Mouse (Mus musculus): ENCODE results near the gene Tex26.

The Tex26 gene

DNA sequence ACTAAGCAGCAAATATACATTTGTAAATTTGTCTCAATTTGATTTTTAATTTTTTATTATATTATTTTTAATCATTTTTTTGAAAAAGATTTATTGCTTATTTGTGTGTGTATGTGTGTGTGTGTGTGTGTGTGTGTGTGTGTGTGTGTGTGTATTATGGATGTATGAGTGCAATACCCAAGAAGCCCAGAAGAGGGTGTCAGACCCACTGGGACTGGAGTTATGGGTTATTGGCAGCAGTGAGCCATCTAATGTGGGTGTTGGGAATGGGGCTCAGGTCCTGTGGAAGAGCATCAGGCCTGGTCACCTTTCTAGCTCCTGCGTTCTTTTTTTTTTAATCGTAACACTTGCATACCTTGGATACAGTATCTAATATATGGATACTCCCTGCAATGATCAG is 66.6 kb downstream of the Tex26 start:
- Histone ChIP-seq H3K36me3 (ENCODE audit: insufficient read depth, low read length) (no peaks in the 10 kb centered on the region), H3K4me1 (replicated peaks; ENCODE audit: low read depth, low read length) (peaks cover 27% of the 10 kb centered on the region), H3K9me3 (ENCODE audit: low read length) (peaks cover 3% of the 10 kb centered on the region; the same call in 1 of the 2 replicates), H3K4me3 (replicated peaks; ENCODE audit: low read length) (no peak overlapping the region), H3K27me3 (ENCODE audit: insufficient read depth, low read length) (peaks cover 10% of the 10 kb centered on the region; the same call in 1 of the 2 replicates)
- TF ChIP-seq CTCF (conservative IDR thresholded peaks at IDR 0.05; ENCODE audit: low read length) (peak; percentile 35), NANOG (IDR thresholded peaks at IDR 0.05; ENCODE audit: borderline replicate concordance, low read length) (no peak), POU5F1 (IDR thresholded peaks at IDR 0.05; ENCODE audit: borderline replicate concordance, low read length) (no peak)

DNA sequence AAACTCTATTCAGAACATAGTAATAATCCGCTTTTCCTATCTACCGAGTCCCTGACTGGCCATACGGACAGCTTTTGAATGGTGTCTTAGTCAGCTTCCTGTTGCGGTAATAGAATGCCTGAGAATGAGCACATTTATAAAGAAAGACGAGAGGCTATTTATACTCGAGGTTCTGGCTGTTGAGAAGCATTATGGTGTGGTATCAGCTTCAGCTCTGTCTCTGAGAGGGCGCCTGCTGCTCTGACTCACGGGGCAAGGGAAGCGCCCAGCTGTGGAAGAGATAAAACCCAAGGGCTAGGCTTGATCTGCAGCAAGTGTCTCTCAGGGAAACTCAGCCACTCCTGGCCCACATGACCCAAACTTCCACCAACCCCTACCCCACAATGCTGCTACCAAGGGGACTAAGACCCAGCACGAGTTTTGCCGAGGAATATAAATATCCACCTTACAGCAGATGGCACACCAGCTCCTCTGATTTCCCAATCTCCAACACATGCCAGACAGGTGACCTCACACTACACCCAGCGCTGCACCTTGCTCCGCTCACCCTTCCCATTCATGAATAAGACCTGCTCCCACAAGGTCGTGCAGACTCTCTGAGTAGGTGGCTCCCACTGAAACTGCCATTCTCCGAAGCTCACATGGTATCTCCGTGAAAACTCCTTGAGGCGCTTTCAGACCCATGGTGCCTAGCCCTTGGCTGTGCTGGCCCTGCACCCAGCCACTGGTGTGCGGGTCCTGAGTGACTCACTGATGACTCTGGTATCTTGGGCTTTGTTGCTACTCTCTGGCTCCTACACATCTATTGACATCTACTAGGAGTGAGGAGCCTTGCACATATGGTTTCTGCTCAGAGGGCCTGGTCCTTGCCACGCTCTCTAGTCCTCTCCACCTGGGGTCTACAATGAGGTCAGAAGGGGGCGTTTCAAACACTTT is 68.9 kb downstream of the Tex26 start:
- Histone ChIP-seq H3K27me3 (ENCODE audit: insufficient read depth, low read length) (peaks cover 5% of the 10 kb centered on the region; the same call in 1 of the 2 replicates), H3K9me3 (ENCODE audit: low read length) (peaks cover 3% of the 10 kb centered on the region; the same call in 1 of the 2 replicates), H3K4me1 (replicated peaks; ENCODE audit: low read depth, low read length) (peaks cover 38% of the 10 kb centered on the region), H3K4me3 (replicated peaks; ENCODE audit: low read length) (no peak overlapping the region), H3K36me3 (ENCODE audit: insufficient read depth, low read length) (no peaks in the 10 kb centered on the region)
- TF ChIP-seq POU5F1 (IDR thresholded peaks at IDR 0.05; ENCODE audit: borderline replicate concordance, low read length) (no peak), CTCF (conservative IDR thresholded peaks at IDR 0.05; ENCODE audit: low read length) (no peak), NANOG (IDR thresholded peaks at IDR 0.05; ENCODE audit: borderline replicate concordance, low read length) (no peak)

DNA sequence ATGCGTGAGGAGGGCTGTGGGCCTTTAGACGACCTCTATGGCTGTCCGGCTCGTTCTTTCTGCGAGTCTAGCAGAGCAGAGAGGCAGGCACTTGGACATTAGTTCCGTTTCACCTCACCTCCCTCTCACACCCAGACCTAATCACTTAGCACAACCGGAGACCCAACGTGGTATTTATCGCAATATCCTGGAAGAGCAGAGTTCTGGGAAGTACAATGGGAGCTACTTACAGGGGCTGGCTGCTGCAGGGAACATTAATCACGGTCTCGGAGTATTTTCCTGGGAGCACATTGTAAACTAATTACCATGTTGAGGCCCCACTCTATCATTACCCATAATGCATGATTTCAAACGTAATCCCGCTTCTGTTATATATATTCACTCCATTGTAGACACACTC is 70.9 kb downstream of the Tex26 start:
- Histone ChIP-seq H3K9me3 (ENCODE audit: low read length) (no peaks in the 10 kb centered on the region), H3K27me3 (ENCODE audit: insufficient read depth, low read length) (no peaks in the 10 kb centered on the region; the same call in 1 of the 2 replicates), H3K36me3 (ENCODE audit: insufficient read depth, low read length) (no peaks in the 10 kb centered on the region), H3K4me3 (replicated peaks; ENCODE audit: low read length) (no peak overlapping the region), H3K4me1 (replicated peaks; ENCODE audit: low read depth, low read length) (peaks cover 51% of the 10 kb centered on the region)
- TF ChIP-seq NANOG (IDR thresholded peaks at IDR 0.05; ENCODE audit: borderline replicate concordance, low read length) = no peak
- no peak for TF ChIP-seq POU5F1 (IDR thresholded peaks at IDR 0.05; ENCODE audit: borderline replicate concordance, low read length)
- TF ChIP-seq CTCF (conservative IDR thresholded peaks at IDR 0.05; ENCODE audit: low read length) = no peak

DNA sequence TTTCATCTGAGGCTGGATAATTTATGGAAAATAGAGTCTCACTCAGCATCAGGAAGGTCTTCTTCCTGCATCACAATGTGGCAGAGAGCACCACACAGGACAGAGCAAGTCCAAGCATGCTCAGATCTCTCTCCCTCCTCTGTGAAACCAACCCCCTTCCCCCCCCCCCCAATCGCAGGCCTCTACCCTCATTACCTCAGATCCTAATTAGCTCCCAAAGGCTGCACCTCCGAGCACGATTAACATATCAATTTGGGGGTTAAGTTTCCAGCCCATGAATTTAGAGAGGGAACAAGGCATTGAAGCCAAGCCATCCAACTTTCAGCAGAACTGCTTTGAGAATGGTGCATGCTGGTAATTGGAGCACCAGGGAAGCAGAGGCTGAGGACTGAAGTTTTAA is 73.2 kb downstream of the Tex26 start:
- H3K4me3 ChIP-seq (replicated peaks; ENCODE audit: low read length) = no peak overlapping the region
- no peaks in the 10 kb centered on the region for H3K9me3 ChIP-seq (ENCODE audit: low read length)
- H3K4me1 ChIP-seq (replicated peaks; ENCODE audit: low read depth, low read length) = peaks cover 49% of the 10 kb centered on the region
- no peaks in the 10 kb centered on the region; the same call in 1 of the 2 replicates for H3K27me3 ChIP-seq (ENCODE audit: insufficient read depth, low read length)
- H3K36me3 ChIP-seq (ENCODE audit: insufficient read depth, low read length) = no peaks in the 10 kb centered on the region
- TF ChIP-seq POU5F1 (IDR thresholded peaks at IDR 0.05; ENCODE audit: borderline replicate concordance, low read length) (no peak), CTCF (conservative IDR thresholded peaks at IDR 0.05; ENCODE audit: low read length) (no peak), NANOG (IDR thresholded peaks at IDR 0.05; ENCODE audit: borderline replicate concordance, low read length) (no peak)

DNA sequence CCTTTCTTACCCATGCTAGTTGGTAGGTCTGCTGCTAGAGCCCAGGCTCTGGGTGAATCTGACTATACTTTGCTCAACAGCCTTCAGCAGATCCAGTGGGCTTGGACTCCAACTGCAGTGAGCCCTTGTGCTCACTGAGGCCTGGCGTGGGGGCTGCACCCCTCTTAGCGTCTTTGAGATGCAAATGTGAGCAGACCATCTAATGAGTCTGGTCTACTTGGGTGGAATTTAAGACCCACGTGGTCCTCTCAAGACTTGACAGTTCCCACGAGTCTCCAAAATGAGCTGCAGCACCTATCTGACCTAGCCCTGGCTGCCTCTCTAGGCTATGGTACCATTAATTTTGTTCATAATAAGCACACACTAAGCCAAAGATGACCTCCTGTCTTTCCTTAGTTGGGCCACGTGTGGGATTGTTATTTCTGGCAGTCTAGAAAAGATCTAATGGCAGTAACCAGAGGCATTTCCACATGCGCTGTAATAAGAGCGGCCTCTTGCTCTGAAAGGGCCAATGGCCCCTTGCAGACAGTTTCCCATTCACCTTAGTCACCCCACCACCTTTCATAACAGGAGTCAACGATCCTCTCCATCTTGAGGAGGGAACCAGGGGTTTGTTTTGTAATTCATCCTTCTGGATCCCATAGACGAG is 74.1 kb downstream of the Tex26 start:
- no peak for TF ChIP-seq CTCF (conservative IDR thresholded peaks at IDR 0.05; ENCODE audit: low read length)
- TF ChIP-seq POU5F1 (IDR thresholded peaks at IDR 0.05; ENCODE audit: borderline replicate concordance, low read length) = no peak
- TF ChIP-seq NANOG (IDR thresholded peaks at IDR 0.05; ENCODE audit: borderline replicate concordance, low read length) = no peak
- H3K36me3 ChIP-seq (ENCODE audit: insufficient read depth, low read length) = no peaks in the 10 kb centered on the region

DNA sequence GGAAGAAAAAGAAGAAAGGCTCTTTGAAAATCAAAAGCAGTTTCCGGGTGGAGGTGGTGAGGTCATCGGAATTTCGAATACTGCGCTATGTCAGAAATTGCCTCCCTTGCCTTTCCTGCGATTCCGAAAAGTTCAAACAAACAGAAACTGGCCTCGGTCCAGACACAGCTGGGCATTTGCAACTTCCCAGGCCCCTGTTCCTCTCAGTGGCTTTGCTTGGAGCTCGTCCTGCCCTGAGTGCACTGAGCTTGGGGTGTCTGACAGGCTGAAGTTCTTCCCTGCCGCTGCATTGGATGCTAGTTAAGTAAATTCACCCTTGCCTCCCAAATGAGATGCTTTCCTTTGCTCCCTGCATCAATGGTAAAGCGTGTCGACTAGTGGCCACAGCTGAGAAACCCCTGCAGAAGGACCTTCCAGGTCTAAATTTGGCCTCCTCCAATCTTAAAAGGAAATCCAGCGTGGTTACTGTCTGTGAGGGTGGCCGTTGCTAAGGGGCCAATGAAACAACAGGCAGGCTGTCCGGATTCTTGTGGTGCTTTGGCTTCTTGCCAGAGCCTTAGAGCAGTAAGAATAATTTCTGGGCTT is 74.7 kb downstream of the Tex26 start:
- Histone ChIP-seq H3K9me3 (ENCODE audit: low read length) (no peaks in the 10 kb centered on the region), H3K4me1 (replicated peaks; ENCODE audit: low read depth, low read length) (peaks cover 44% of the 10 kb centered on the region), H3K4me3 (replicated peaks; ENCODE audit: low read length) (no peak overlapping the region), H3K27me3 (ENCODE audit: insufficient read depth, low read length) (no peaks in the 10 kb centered on the region; the same call in 1 of the 2 replicates), H3K36me3 (ENCODE audit: insufficient read depth, low read length) (no peaks in the 10 kb centered on the region)
- TF ChIP-seq CTCF (conservative IDR thresholded peaks at IDR 0.05; ENCODE audit: low read length) (no peak), NANOG (IDR thresholded peaks at IDR 0.05; ENCODE audit: borderline replicate concordance, low read length) (no peak), POU5F1 (IDR thresholded peaks at IDR 0.05; ENCODE audit: borderline replicate concordance, low read length) (no peak)

More for the DNA sequence above, 74.1 kb downstream of the Tex26 start:
- H3K4me1 ChIP-seq (replicated peaks; ENCODE audit: low read depth, low read length) = peaks cover 46% of the 10 kb centered on the region
- no peaks in the 10 kb centered on the region; the same call in 1 of the 2 replicates for H3K27me3 ChIP-seq (ENCODE audit: insufficient read depth, low read length)
- no peak overlapping the region for H3K4me3 ChIP-seq (replicated peaks; ENCODE audit: low read length)
- no peaks in the 10 kb centered on the region for H3K9me3 ChIP-seq (ENCODE audit: low read length)

DNA sequence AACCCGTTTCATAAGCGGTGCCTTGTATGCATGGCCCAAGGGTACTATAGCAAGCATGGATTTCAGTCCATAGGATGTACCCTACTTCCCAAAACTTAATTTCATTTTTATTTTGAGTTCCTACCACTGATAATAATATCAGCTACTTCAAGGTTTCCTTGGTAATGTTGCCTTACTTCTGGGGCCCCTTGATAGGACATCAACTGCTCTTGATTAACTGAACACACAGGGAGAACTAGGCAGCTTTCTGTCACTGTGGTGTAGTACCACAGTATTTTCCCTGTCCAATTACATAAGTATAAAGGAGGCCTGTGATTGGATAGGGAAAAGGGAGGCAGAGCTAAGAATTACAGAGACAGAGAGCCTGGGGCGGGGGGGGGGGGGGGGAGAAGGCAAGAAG is 75.4 kb downstream of the Tex26 start:
- Histone ChIP-seq H3K9me3 (ENCODE audit: low read length) (no peaks in the 10 kb centered on the region), H3K27me3 (ENCODE audit: insufficient read depth, low read length) (no peaks in the 10 kb centered on the region; the same call in 1 of the 2 replicates), H3K4me1 (replicated peaks; ENCODE audit: low read depth, low read length) (peaks cover 41% of the 10 kb centered on the region), H3K4me3 (replicated peaks; ENCODE audit: low read length) (no peak overlapping the region), H3K36me3 (ENCODE audit: insufficient read depth, low read length) (no peaks in the 10 kb centered on the region)
- TF ChIP-seq POU5F1 (IDR thresholded peaks at IDR 0.05; ENCODE audit: borderline replicate concordance, low read length) (no peak), CTCF (conservative IDR thresholded peaks at IDR 0.05; ENCODE audit: low read length) (no peak), NANOG (IDR thresholded peaks at IDR 0.05; ENCODE audit: borderline replicate concordance, low read length) (no peak)

DNA sequence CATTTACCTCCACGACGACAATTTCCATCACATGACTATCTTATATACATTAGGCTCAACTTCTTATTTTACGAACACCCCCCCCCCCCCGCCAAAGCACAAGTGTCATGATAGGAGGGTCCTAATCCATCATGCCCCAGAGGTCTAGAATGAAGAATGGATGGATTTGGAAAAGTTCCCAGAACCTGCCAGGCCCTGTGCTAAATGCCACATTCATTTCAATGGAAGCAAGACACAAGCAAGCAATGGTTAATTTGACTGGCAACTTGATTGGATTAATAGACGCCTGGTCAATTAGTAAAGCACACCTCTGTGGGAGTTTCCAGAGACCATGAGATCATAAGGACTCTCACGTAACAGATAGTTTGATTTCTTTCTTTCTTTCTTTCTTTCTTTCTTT is 77.7 kb downstream of the Tex26 start:
- H3K36me3 ChIP-seq (ENCODE audit: insufficient read depth, low read length) = no peaks in the 10 kb centered on the region
- no peaks in the 10 kb centered on the region for H3K9me3 ChIP-seq (ENCODE audit: low read length)
- TF ChIP-seq NANOG (IDR thresholded peaks at IDR 0.05; ENCODE audit: borderline replicate concordance, low read length) (no peak), POU5F1 (IDR thresholded peaks at IDR 0.05; ENCODE audit: borderline replicate concordance, low read length) (no peak), CTCF (conservative IDR thresholded peaks at IDR 0.05; ENCODE audit: low read length) (no peak)
- H3K4me1 ChIP-seq (replicated peaks; ENCODE audit: low read depth, low read length) = peaks cover 48% of the 10 kb centered on the region
- peaks cover 6% of the 10 kb centered on the region; the same call in 1 of the 2 replicates for H3K27me3 ChIP-seq (ENCODE audit: insufficient read depth, low read length)
- no peak overlapping the region for H3K4me3 ChIP-seq (replicated peaks; ENCODE audit: low read length)

All from E14TG2a.4 (cell line).